Mouse (Mus musculus): ENCODE results near the gene Atp6ap1. TPM values are rescaled to one million over a fixed set of nuclear protein-coding genes. Genes with fewer than 3 reads are reported as not detected.

The Atp6ap1 gene
- 100 to 1,000 TPM; 351 to 367 TPM for total RNA-seq (2021)
- long read RNA-seq, experiment 1, transcript Atp6ap1-201 (10 exons, 2,189 nt): major isoform, 246 of 274 reads
- long read RNA-seq, experiment 1, partial matches to known transcripts: 15 of 274 reads
- long read RNA-seq, experiment 1, other reads (novel, unspliced or antisense): 13 of 274 reads
- long read RNA-seq, experiment 2, transcript Atp6ap1-201 (10 exons, 2,189 nt): major isoform, 207 of 238 reads
- long read RNA-seq, experiment 2, partial matches to known transcripts: 17 of 238 reads
- long read RNA-seq, experiment 2, other reads (novel, unspliced or antisense): 13 of 238 reads

GRCm38 (mm10) chrX:74296538-74297448 is at the start of gene Atp6ap1:
Atp6ap1 (plus strand) TSS chrX:74297097.
- intact Hi-C loops (cut with DNase I): no loop called here
- DNase-seq (ENCODE audit: low spot score in 2 of 2): peak; percentile 93 to 96

- intact Hi-C loops (cut with DNase I): loop anchor here (1.0 to 10.0 kb wide), 3 partner anchors 134 to 165 kb away; no protein-coding TSS in a partner anchor
- peak; percentile 34 to 50 for DNase-seq (ENCODE audit: low spot score in 2 of 2)
Measured at GRCm38 (mm10) chrX:74248651-74249050, 48.2 kb upstream of the Atp6ap1 start.

GRCm38 (mm10) chrX:74249615-74250014 is 47.3 kb upstream of the Atp6ap1 start, which contains the start of gene Flna:
Flna (minus strand) TSS chrX:74249820.
- DNase-seq (ENCODE audit: low spot score in 2 of 2): peak; percentile 56 to 57
- intact Hi-C loops (cut with DNase I): loop anchor here (10.0 kb wide), 2 partner anchors 135 to 165 kb away; no protein-coding TSS in a partner anchor

GRCm38 (mm10) chrX:74254153-74254887 is 42.6 kb upstream of the Atp6ap1 start, which contains the start of gene Emd:
Emd (plus strand) TSS chrX:74254687.
- DNase-seq (ENCODE audit: low spot score in 2 of 2): peak; percentile 86 to 94
- intact Hi-C loops (cut with DNase I): no loop called here

- intact Hi-C loops (cut with DNase I): no loop called here
Measured at GRCm38 (mm10) chrX:74254888-74255565, 41.9 kb upstream of the Atp6ap1 start.

GRCm38 (mm10) chrX:74257746-74258145 is 39.2 kb upstream of the Atp6ap1 start:
- no peak for DNase-seq (ENCODE audit: low spot score in 2 of 2)
- intact Hi-C loops (cut with DNase I): no loop called here

More at GRCm38 (mm10) chrX:74254888-74255565, 41.9 kb upstream of the Atp6ap1 start:
- DNase-seq (ENCODE audit: low spot score in 2 of 2): no peak

GRCm38 (mm10) chrX:74269736-74270061 is 27.2 kb upstream of the Atp6ap1 start:
- intact Hi-C loops (cut with DNase I): no loop called here
- DNase-seq (ENCODE audit: low spot score in 2 of 2): peak in 1 of 2 experiments; percentile 43

- DNase-seq (ENCODE audit: low spot score in 2 of 2): peak; percentile 91 to 96
- intact Hi-C loops (cut with DNase I): no loop called here
Measured at GRCm38 (mm10) chrX:74270062-74270901, 26.6 kb upstream of the Atp6ap1 start, which contains the start of gene Rpl10. Rpl10 (plus strand) TSS chrX:74270812.

- DNase-seq (ENCODE audit: low spot score in 2 of 2): no peak
- intact Hi-C loops (cut with DNase I): no loop called here
Measured at GRCm38 (mm10) chrX:74270902-74271551, 25.9 kb upstream of the Atp6ap1 start.

GRCm38 (mm10) chrX:74273422-74274322 is 23.2 kb upstream of the Atp6ap1 start:
- intact Hi-C loops (cut with DNase I): no loop called here
- no peak for DNase-seq (ENCODE audit: low spot score in 2 of 2)

- intact Hi-C loops (cut with DNase I): no loop called here
- no peak for DNase-seq (ENCODE audit: low spot score in 2 of 2)
Measured at GRCm38 (mm10) chrX:74277916-74278315, 19.0 kb upstream of the Atp6ap1 start.

GRCm38 (mm10) chrX:74281041-74281731 is 15.7 kb upstream of the Atp6ap1 start:
- no peak for DNase-seq (ENCODE audit: low spot score in 2 of 2)
- intact Hi-C loops (cut with DNase I): no loop called here

- peak; percentile 28 to 61 for DNase-seq (ENCODE audit: low spot score in 2 of 2)
- intact Hi-C loops (cut with DNase I): no loop called here
Measured at GRCm38 (mm10) chrX:74281732-74282394, 15.0 kb upstream of the Atp6ap1 start, which contains the start of the genes Taz and Dnase1l1. Taz (plus strand) TSS chrX:74281912. Dnase1l1 (minus strand) TSS chrX:74282337.

- intact Hi-C loops (cut with DNase I): no loop called here
- peak; percentile 86 to 89 for DNase-seq (ENCODE audit: low spot score in 2 of 2)
Measured at GRCm38 (mm10) chrX:74282395-74283091, 14.4 kb upstream of the Atp6ap1 start.

GRCm38 (mm10) chrX:74283092-74283437 is 13.8 kb upstream of the Atp6ap1 start:
- intact Hi-C loops (cut with DNase I): no loop called here
- no peak for DNase-seq (ENCODE audit: low spot score in 2 of 2)
